Mouse (Mus musculus) liver, embryonic 14.5 days (tissue): ENCODE results near the gene Zdhhc19. TPM values are rescaled to one million over a fixed set of nuclear protein-coding genes. Genes with fewer than 3 reads are reported as not detected.

Experiments used
- ATAC-seq: fragments of 200-750 bp; cut with Nextera tagmentation; 2 replicates; pipeline ENCODE4 v1.8.0; 2017; ENCODE audit warnings: moderate number of reproducible peaks, mild to moderate bottlenecking, moderate library complexity; ENCODE audit not compliant: insufficient read depth
- DNase-seq, 3 experiments: peaks; one replicate each; pipeline ENCODE4 v3.0.0-alpha.2; 2012 to 2013; ENCODE audit warnings: low read depth in 3 of 3, low spot score in 3 of 3
- H3K27ac ChIP-seq: fragments of 300-500 bp; sonication (generic); 2 replicates; pipeline ENCODE4 v1.5.1; 2014; ENCODE audit warnings: moderate library complexity, mild to moderate bottlenecking, control low read depth, inconsistent platforms
- H3K27me3 ChIP-seq: fragments of 300-500 bp; sonication (generic); 2 replicates; pipeline ENCODE4 v1.6.1; 2014; ENCODE audit warnings: mild to moderate bottlenecking, low read length, moderate library complexity; ENCODE audit not compliant: control insufficient read depth, insufficient read depth
- H3K36me3 ChIP-seq: fragments of 300-500 bp; sonication (generic); replicated peaks from 2 replicates; pipeline ENCODE4 v1.6.1; 2014; ENCODE audit warnings: low read depth; ENCODE audit not compliant: control insufficient read depth, insufficient read depth
- H3K4me1 ChIP-seq, 2 experiments: fragments of 200-500 bp in 1 of 2; fragments of 300-500 bp in 1 of 2; sonication (generic) in 1 of 2; replicated peaks; 2 replicates each; pipeline ENCODE4 v1.6.1; 2012 to 2014; ENCODE audit warnings: antibody characterized with exemption in 1 of 2, inconsistent platforms in 1 of 2, low read length in 1 of 2; ENCODE audit not compliant: control insufficient read depth in 2 of 2, insufficient read depth in 2 of 2
- H3K4me2 ChIP-seq: fragments of 300-500 bp; sonication (generic); 2 replicates; pipeline ENCODE4 v1.6.1; 2014; ENCODE audit warnings: low read depth, mild to moderate bottlenecking, control low read depth, moderate library complexity
- H3K4me3 ChIP-seq, 2 experiments: fragments of 200-500 bp in 1 of 2; fragments of 300-500 bp in 1 of 2; sonication (generic) in 1 of 2; 2 replicates each; pipeline ENCODE4 v1.5.1; 2012 to 2014; ENCODE audit warnings: low read depth in 2 of 2, low read length in 2 of 2, mild to moderate bottlenecking in 2 of 2, control low read depth in 1 of 2, inconsistent platforms in 1 of 2, moderate library complexity in 1 of 2; ENCODE audit not compliant: insufficient read depth in 1 of 2
- H3K9ac ChIP-seq: fragments of 300-500 bp; sonication (generic); replicated peaks from 2 replicates; pipeline ENCODE4 v1.6.1; 2014; ENCODE audit warnings: mild to moderate bottlenecking, control low read depth, moderate library complexity
- H3K9me3 ChIP-seq: fragments of 300-500 bp; sonication (generic); 2 replicates; pipeline ENCODE4 v1.6.1; 2016; ENCODE audit warnings: low read length, mixed read lengths; ENCODE audit not compliant: control insufficient read depth
- CTCF ChIP-seq: IDR thresholded peaks from 2 replicates; pipeline ENCODE4 v1.5.1; 2016; ENCODE audit warnings: antibody characterized with exemption, low read depth, control low read depth
- EP300 ChIP-seq: IDR thresholded peaks from 2 replicates; pipeline ENCODE4 v1.6.1; 2016; ENCODE audit warnings: antibody characterized with exemption, low read depth
- WGBS: fragments of 180-500 bp; shearing (Covaris S2); extraction: QIAGEN DNeasy Blood & Tissue Kit; methylation state at CpG from one replicate; pipeline ENCODE4 v1.1.7; 2014; ENCODE audit not compliant: insufficient replicate concordance; 5-methylcytosine and 5-hydroxymethylcytosine counted together
- polyA plus RNA-seq, 2 experiments: library from polyadenylated mRNA; depleted of rRNA in 1 of 2; stranded (reverse) in 1 of 2; unstranded in 1 of 2; fragments of >200 nt; fragmentation: Nextera tagmentation in 1 of 2; extraction: Ambion mirVana in 1 of 2; gene quantifications; 2 replicates each; pipeline versions ENCODE4 v1.2.1 to v1.2.3; 2012 to 2014

Gene Zdhhc19
- polyA plus RNA-seq, 2 experiments = not detected

DNA sequence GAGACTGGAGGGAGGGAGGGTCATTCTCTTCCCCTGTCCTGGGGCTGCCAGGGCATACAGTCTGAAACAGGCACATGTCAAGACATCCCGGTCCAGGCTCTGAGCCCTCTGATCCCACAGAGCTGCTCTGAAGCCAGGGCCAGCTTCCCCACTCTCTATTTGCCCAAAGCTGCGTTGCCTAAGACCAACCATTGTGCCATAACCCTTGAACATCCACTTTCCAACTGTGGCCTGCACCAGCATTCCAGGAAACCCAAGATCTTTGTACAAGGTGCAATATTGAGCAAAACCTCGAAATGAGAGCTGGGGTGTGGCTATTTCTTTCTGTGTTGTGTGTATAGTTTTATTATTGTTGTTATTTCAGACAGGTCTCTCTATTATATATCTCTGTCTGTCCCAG is 59.5 kb downstream of the Zdhhc19 start:
- no peaks in the 10 kb centered on the region for H3K9me3 ChIP-seq
- H3K27me3 ChIP-seq = no peaks in the 10 kb centered on the region
- WGBS = 53% methylated on average over 3 of the region's 3 CpGs
- DNase-seq (no peak), ATAC-seq (no peak)
- H3K4me3 ChIP-seq = no peak overlapping the region
- no peak overlapping the region for H3K9ac ChIP-seq
- TF ChIP-seq CTCF = no peak
- TF ChIP-seq EP300 = no peak
- peaks cover 0 to 7% of the 10 kb centered on the region in 2 experiments; a peak in 2 of 4 replicates for H3K4me1 ChIP-seq
- no peak overlapping the region for H3K4me2 ChIP-seq
- no peaks in the 10 kb centered on the region for H3K36me3 ChIP-seq
- H3K27ac ChIP-seq = no peak overlapping the region

DNA sequence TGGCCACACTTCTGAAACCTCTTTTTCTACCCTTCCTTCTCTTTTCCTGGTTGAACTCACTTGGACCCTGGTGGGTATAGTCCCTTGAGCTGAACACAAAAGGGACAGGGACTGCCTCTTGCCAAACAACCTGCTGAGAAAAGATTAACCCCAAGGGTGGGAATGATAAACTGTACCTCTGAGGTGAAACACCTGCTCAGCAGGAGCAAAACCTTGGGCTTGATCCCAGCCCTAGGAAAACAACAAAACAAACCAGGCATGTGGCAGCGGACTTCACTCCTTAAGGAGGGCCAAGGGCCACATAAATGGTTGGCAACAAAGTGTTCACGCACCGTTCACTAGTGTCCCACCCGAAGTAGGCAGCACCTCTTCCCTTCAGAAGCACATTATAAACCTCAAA is 63.4 kb downstream of the Zdhhc19 start:
- ATAC-seq = no peak
- Histone ChIP-seq H3K4me1 (peaks cover 12 to 15% of the 10 kb centered on the region in 2 experiments), H3K36me3 (no peaks in the 10 kb centered on the region), H3K4me3 (no peak overlapping the region), H3K27ac (no peak overlapping the region), H3K9me3 (no peaks in the 10 kb centered on the region), H3K27me3 (no peaks in the 10 kb centered on the region), H3K9ac (0 out of 2 replicates have a peak overlapping the region, but pooled peaks have one; percentile 40), H3K4me2 (no peak overlapping the region)
- no peak for DNase-seq
- WGBS = 72% methylated on average over 4 of the region's 4 CpGs
- TF ChIP-seq EP300 = no peak
- TF ChIP-seq CTCF = no peak

GRCm38 (mm10) chr16:32563056-32563793 is 67.2 kb downstream of the Zdhhc19 start:
- TF ChIP-seq CTCF (no peak), EP300 (peak; percentile 35; the same call in 1 of the 2 replicates)
- Histone ChIP-seq H3K27me3 (no peaks in the 10 kb centered on the region), H3K4me2 (peak overlapping the region; percentile 18; the same call in 1 of the 2 replicates), H3K9me3 (no peaks in the 10 kb centered on the region), H3K4me3 (no peak overlapping the region), H3K27ac (peak overlapping the region; percentile 1; the same call in 1 of the 2 replicates), H3K9ac (peak overlapping the region; percentile 27), H3K36me3 (no peaks in the 10 kb centered on the region), H3K4me1 (peaks cover 12 to 15% of the 10 kb centered on the region in 2 experiments)
- WGBS = 46% methylated on average over 5 of the region's 5 CpGs
- DNase-seq (no peak), ATAC-seq (peak; percentile 26; the same call in 1 of the 2 replicates)

DNA sequence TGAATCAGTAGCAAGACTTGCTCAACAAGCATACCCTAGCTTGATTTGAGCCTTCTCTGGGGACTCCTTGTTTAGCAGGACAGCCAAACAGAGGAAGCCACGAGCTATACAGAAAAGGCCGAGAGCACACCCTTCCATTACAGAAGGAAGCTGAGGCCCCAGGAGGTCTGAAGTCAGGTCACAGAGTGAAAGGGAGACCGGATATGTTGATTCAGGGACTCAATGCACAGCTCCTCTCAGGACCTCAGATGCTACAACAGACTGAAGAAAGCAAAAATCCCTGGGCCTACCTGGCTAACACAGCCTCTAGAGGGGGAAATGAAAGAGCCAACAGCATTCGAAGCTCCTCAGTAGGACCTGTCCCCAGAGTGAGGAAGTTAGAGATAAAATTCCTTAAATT is 71.2 kb downstream of the Zdhhc19 start:
- no peak overlapping the region for H3K4me3 ChIP-seq
- 48% methylated on average over 4 of the region's 4 CpGs for WGBS
- H3K9me3 ChIP-seq = no peaks in the 10 kb centered on the region
- no peak for DNase-seq
- TF ChIP-seq EP300 (no peak), CTCF (no peak)
- H3K36me3 ChIP-seq = no peaks in the 10 kb centered on the region
- H3K27me3 ChIP-seq = no peaks in the 10 kb centered on the region
- H3K4me2 ChIP-seq = no peak overlapping the region
- peaks cover 12 to 13% of the 10 kb centered on the region in 2 experiments for H3K4me1 ChIP-seq
- no peak overlapping the region for H3K9ac ChIP-seq
- no peak overlapping the region for H3K27ac ChIP-seq
- ATAC-seq = no peak

DNA sequence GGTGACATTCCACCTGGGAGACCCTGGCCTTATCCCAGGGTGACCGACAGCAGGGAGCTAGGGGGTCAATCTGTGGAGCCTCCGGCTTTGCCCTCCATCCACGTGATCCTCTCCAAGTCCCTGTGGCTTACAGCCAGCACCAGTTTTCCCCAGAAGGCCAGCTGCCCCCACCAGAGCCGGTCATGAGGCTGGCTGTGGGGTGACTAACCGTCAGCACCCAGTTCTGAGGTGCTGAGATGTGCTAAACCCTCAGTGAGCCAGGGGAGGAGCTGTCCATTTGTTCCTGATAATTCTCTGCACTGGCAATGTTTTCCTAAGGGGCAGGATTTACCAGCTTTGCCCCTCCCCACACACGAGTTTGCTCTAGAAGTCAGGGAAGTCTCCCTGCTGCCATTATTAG is 72.3 kb downstream of the Zdhhc19 start:
- Histone ChIP-seq H3K9me3 (no peaks in the 10 kb centered on the region), H3K27me3 (no peaks in the 10 kb centered on the region), H3K4me2 (no peak overlapping the region), H3K4me1 (peaks cover 4 to 7% of the 10 kb centered on the region in 2 experiments), H3K27ac (no peak overlapping the region), H3K9ac (no peak overlapping the region), H3K4me3 (no peak overlapping the region), H3K36me3 (no peaks in the 10 kb centered on the region)
- TF ChIP-seq EP300 = no peak
- no peak for TF ChIP-seq CTCF
- DNase-seq (no peak), ATAC-seq (no peak)
- 67% methylated on average over 6 of the region's 6 CpGs for WGBS
